Mouse (Mus musculus) heart, postnatal 10 days (tissue): Measurements from ENCODE around the gene Elavl1. TPM values are rescaled to one million over a fixed set of nuclear protein-coding genes. Genes with fewer than 3 reads are reported as not detected.

Experiments used
- DNase-seq, 2 experiments: peaks; one replicate each; pipeline ENCODE4 v3.0.0; 2021
- intact Hi-C: fragments of 180-260 bp; cut with DNase I; formaldehyde crosslinking; loops from one replicate; pipeline ENCODE4 v1.15.1; 2025
- total RNA-seq, 2 experiments: library from RNA; stranded (reverse); gene quantifications; 2 replicates each; pipeline ENCODE4 v1.2.3; 2021

Elavl1 gene
- total RNA-seq, 2 experiments from 2014 or later = 71.1 to 83.2 TPM

GRCm38 (mm10) chr8:4323917-4324316 is 1.3 kb downstream of the Elavl1 start:
- no peak for DNase-seq
- intact Hi-C loops = loop anchor here (2.0 to 5.0 kb wide), 2 partner anchors 71 to 132 kb away; partner anchors contain the start of gene Snapc2

DNA sequence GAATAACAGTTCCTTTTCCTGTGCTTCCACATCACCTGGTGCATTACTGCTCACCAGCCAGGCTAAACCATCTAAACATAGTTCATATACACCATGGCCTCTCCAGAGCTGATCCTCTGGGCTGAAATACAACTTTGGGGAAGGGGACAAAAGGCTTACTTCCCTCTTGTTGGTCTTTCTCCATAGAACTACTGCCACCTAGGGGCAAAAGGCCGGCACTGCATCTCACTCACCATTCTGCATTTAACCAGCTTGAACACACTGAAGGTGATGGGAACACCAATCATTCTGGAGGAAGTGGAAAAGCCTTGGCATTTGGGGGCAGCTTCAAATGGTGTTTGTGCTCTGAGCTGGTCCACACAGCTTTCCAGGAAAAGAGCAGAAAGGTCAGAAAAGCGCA is 2.7 kb downstream of the Elavl1 start:
- peak; percentile 88 to 92 for DNase-seq
- intact Hi-C loops = loop anchor here (2.0 to 5.0 kb wide), 2 partner anchors 70 to 130 kb away; partner anchors contain the start of gene Snapc2

DNA sequence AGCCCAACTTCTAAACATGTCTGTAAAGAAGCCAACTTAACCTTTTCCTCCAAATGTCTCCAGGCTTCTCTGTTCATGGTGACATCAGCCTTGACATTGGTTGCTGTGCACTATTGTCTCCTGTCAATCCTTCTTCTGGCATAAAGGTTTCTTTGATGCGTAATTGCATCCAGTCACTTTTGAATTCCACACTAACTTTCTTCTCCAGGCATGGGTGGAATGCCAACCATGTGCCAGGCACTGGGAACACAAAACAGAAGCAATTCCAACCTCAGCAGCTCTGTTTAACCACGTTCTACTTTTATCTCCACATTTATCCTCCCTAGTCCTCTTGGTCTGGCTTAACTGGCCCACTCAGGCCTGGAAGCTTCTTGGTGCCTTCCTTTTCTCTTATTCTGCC is 4.2 kb downstream of the Elavl1 start:
- peak; percentile 22 to 31 for DNase-seq
- intact Hi-C loops = loop anchor here (5.0 kb wide), 1 partner anchor 129 kb away; no protein-coding TSS in a partner anchor

- intact Hi-C loops = loop anchor here (5.0 kb wide), 1 partner anchor 128 kb away; no protein-coding TSS in a partner anchor
- DNase-seq = peak in 1 of 2 experiments; percentile 17
Observed at GRCm38 (mm10) chr8:4320404-4320803, 4.8 kb downstream of the Elavl1 start.

DNA sequence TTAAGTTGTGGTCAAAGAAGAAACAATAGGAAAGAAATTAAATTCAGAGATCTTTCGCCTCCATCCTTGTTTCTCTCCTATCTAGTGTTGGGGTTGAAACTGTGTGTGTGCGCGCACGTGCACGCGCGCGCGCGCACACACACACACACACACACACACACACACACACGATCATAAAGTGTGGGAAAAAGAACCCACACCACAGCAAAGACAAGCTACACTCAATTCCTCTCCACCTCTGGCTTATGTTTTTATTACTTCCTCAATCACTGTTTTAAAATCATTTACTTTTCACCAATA is 5.7 kb downstream of the Elavl1 start:
- no peak for DNase-seq
- intact Hi-C loops = no loop called here

- intact Hi-C loops = no loop called here
- DNase-seq = no peak
Observed at GRCm38 (mm10) chr8:4318796-4319572, 6.2 kb downstream of the Elavl1 start.

- no peak for DNase-seq
- intact Hi-C loops = no loop called here
Observed at GRCm38 (mm10) chr8:4318124-4318523, 7.1 kb downstream of the Elavl1 start.

DNA sequence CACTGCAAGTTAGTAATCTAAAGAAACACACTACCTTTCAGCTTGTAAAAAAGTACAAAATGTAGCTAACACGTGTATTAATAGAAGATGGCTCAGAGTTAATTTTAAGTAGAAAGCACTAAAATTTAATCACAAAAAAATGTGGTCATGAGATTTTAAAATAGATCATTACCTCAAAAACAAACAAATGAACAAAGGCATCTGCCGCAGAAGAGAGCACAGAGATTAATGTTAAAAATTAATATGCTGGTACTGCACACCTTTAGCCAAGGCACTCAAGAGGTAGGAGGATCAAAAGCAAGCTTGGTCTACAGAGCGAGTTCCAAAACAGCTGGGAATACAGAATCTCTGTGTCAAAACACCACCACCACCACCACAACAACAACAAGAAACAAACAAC is 10.4 kb downstream of the Elavl1 start:
- no peak for DNase-seq
- intact Hi-C loops = no loop called here

- DNase-seq = no peak
- intact Hi-C loops = no loop called here
Observed at GRCm38 (mm10) chr8:4313254-4314124, 11.7 kb downstream of the Elavl1 start.

DNA sequence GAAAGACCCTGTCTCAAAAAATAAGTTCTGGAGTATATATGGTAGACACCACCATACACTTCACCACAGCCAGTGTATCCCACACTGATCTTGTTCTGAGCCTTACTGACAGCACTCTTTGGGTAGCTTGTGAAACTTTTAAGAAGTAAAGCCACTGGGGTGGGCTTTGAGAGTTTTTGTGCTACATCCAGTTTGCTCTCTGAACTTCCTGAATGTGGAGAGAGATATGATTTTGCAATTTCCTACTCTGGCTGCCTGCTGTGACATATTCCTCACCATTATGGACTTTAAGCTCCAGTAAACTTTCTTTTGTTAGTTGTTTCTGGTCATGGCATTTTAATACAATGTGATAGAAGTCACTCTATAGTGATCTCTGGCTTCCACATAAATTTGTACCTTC is 13.1 kb downstream of the Elavl1 start:
- DNase-seq = no peak
- intact Hi-C loops = no loop called here

DNA sequence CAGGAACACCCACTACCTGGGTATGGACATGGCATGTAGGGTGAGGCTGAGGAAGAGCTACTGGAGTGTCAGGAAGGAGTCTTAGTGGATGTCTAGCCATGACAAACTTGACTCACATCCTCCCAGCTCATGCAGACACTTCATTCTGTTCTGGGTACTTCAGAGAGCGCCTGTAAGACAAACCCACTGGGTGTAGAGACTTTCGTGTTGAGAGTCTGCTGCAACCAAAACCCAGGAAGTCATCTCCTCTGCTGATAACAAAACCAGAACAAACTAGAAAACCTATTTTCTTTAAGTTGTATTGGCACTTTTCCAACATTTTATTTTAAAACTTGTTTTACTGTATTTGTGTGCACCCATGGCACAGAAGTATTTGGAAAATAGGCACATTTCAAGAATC is 19.4 kb downstream of the Elavl1 start:
- no peak for DNase-seq
- intact Hi-C loops = no loop called here

- DNase-seq = no peak
- intact Hi-C loops = no loop called here
Observed at GRCm38 (mm10) chr8:4304124-4304547, 21.1 kb downstream of the Elavl1 start.

DNA sequence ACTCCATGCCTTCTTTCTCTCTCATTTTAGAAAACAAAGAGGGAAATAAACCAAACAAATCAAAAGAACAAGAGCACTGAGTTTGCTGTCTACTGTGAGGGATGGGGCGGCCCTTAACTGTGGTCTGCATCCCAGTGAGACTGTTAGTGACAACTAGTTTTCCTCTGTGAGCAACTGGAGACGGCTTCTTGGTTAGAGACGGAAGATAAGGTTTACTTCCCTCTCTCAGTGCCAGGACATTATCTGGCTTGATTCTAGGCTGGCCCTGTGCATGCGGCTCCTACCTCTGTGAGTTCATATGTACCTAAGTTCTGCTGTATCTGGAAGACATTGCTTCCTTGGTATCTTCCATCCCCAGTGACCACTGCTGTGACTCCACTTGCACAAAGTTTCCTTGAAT is 27.4 kb downstream of the Elavl1 start:
- intact Hi-C loops = no loop called here

DNA sequence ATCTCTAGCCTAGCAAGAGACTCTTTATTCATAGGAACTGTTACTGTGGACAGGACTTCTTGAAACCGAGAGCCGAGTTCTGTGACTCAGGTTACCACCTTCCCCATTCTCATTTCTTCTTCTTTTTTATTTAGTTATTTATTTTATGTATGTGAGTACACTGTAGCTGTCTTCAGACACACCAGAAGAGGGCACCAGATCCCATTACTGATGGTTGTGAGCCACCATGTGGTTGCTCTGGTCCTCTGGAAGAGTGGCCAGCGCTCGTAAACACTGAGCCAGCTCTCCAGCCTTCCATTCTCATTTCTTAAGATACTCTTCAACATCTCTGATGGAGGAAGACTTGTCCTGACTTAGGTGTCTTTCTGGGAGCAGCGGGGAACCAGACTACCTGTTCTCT is 32.5 kb downstream of the Elavl1 start:
- no peak for DNase-seq
- intact Hi-C loops = no loop called here

More for the DNA sequence above, 27.4 kb downstream of the Elavl1 start:
- DNase-seq = no peak

DNA sequence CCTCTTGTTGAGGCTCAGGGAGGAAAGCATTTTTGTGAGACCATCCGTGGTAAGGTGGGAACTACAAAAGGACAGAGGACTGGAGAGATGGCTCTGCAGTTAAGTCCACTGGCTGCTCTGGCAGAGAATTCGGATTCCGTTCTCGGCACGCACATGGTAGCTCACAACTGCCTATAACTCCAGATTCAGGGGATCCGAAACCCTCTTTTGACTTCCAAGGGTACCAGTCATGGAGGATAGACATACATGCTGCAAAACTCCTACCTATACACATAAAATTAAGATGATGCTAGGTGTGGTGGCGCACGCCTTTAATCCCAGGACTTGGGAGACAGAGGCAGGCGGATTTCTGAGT is 49.1 kb downstream of the Elavl1 start:
- intact Hi-C loops = no loop called here
- DNase-seq = no peak

DNA sequence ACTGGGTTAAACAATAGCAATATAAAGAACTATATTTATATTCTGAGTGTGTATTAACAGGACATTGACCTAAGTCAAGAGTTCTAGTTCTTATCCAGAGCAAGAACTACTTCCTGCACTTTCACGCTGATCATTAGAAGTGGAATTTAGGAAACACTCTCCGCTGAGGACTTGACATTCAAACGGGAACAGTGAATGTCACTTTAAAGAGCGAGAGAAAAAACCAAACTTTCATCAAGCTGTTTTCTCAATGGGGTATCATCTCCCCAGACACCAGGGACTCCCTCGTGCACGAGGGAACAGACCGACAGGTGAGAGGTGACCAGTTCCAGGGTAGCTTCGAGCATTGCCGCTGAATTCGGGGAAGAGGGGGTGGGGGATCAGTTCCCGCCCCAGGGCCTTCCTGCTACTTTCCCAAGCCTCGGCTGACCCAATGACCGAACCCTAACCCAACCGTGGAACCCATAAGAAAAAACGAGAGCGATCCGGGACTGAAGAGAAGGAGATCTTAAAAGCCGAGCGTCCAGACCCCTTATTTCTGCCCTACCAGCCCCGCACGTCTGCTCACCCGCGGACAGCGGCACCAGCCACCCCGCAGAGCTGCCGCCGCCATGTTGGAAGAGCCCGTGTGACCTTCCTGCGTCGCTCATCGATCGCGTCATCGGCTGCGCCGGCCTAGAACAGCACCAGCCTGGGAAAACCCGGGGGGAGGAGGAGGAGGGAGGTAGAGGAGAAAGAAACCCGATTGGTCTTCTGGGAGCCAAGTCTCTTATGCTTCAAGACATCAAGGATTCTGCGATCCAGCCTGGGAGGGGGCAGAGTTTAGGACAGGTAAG is 49.7 kb downstream of the Elavl1 start, which contains the start of gene Timm44:
Gene Timm44, minus strand, starts transcription at position 639 of the 836 bp plus-strand sequence.
- intact Hi-C loops = no loop called here
- DNase-seq = peak; percentile 97 to 98

DNA sequence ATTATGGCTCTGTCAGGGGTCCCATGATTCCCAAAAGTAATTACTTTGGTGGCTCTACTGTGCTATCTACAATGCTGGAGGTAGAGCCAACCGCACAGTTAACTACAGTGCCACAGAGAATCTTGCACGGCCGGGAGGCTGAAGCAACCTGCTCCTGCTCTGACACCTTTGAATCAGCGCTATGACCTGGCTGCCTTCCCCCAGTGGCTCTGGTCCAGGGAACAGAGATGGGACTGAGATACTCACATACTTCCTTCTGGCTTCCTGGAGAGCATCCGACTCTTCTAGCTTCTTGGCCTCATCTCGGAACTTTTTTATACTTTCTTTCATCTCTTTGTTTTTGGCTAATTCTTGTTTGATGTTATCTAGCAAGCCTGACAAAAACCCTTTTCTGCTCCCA is 55.6 kb downstream of the Elavl1 start:
- intact Hi-C loops = no loop called here
- no peak for DNase-seq

- intact Hi-C loops = no loop called here
- no peak for DNase-seq
Observed at GRCm38 (mm10) chr8:4267627-4268026, 57.6 kb downstream of the Elavl1 start.

GRCm38 (mm10) chr8:4265160-4265914 is 59.9 kb downstream of the Elavl1 start:
- no peak for DNase-seq
- intact Hi-C loops = no loop called here
